Mouse (Mus musculus) cerebellum, postnatal 14 days (tissue): Measurements from ENCODE around the gene Ddi2.

Experiments used
- DNase-seq, 2 experiments: peaks; one replicate each; pipeline ENCODE4 v3.0.0; 2021; ENCODE audit warnings: mixed read lengths in 2 of 2

The Ddi2 gene

DNA sequence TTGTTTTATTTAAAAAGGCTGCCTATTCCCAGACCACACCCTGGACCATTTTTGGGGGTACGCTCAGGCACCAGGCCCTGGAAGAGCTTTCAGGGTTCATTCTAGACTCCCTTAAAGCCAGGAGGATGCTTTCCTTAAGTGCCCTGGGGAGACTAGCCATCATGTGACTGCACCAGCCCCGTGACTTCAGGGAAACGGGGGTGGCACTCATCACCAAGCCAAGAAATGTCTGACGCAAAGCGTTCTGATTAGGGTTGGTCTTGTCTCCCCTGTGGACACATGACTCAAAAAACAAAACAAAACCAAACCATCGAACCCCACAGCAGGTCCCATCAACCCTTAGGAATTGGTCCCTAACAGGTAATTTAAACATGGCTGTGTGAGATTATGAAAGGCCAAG is 71.9 kb downstream of the Ddi2 start:
- DNase-seq: no peak

DNA sequence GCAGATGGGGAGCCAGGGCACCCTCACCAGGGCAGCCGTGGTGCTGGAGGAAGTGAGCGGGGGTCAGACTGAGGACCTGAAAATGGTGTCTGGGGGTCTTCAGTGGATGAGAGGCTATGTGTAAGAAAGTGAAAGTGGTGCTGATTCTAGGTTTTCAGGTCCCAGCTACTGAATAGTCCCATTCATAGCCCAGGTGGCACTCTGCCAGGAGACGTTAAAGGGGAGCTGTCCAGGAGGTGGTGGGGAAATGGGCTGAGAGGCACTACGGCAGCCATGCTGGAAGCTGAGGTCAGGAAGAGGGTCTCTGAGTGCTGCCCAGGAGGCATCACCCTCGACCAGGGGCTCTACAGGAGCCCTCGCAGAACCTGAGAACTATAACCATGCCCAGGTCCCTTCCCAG is 74.0 kb downstream of the Ddi2 start:
- peak in 1 of 2 experiments; percentile 46 for DNase-seq

DNA sequence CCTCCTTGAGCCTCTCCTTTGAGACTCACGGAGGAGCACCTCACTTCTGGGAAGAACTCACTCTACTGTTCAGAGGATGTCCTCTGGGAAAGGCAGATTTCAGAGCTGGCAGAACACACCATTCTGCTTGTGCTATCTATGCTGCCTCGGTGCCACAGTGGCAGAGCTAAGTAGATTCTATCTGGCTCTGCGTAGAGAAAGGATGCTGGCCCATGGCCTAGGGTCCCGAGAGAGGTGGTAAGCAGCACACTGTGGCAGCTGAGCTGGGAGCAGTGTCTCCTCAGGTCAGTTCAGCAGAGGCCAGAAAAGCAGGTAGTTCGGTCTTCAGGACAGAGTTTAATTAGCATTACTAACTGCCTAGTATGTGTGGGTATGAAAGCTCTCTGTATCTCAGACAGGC is 75.0 kb downstream of the Ddi2 start:
- no peak for DNase-seq

DNA sequence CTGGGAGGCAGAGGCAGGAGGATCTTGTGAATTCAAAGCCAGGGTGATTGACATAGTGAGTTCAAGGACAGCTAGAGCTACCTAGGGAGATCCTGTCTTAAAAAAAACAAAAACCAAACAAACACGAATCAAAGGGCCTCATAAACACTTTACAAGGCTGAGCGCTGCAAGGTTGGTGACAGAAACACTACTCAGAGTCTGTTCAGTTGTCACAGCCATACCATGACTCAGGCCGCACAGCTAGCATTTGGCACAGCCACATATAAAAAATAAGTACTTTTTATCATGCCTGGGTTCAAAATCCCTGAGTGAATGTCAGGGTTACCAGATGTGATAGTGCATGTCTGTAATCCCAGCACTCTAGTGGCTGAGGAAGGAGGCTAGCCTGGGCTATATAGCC is 76.0 kb downstream of the Ddi2 start:
- no peak for DNase-seq

DNA sequence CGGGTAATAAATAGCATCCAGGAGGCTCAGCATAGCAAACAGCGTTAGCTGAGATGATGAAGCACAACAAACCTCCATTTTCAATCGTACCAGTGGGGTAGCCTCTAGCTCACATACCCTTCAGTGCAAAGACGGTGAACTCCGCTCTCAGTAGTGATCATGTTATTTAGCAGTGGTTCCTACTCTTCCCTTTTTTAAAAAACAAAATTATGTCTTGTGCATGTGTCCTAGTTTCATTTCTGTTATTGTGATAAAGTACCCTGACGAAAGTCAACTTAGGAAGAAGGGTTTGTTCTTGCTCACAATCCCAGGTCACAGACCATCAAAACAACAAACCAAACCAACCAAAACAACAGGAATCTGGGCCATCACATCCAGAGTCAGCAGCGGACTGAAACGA is 77.2 kb downstream of the Ddi2 start:
- no peak for DNase-seq

DNA sequence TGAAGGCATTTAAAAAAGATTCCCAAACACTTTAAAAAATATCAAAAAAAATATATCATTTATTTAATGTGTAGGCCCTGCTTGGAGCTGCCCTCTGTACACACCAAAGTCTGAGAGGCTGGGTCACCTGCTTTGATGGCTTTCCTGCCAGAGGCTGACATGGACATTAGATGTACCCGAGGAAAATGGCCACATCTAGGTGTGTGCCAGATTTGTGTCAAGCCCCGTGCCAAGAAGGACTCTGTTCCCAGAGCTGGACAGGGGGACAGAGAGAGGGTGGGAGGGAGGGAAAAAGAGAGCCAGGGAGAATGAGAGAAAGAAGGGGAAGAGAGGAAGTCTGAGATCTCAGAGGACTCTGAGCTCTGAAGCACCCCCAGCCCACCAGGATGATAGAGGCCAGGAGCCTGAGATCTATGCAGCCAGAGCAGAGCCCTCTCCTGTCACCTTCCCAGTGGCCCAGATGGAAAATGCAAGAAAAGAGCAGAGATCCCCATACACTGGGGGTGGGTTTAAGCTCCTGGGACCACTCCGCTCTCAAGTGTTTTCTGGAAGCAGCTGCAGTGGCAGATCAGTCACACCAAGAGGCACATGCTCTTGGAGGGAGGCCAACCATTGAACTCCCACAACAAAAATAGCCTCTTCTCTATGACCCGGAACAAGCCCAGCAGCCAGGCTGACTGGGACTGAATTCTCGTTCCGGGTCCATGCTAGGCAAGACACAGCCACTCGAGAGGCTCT is 79.9 kb downstream of the Ddi2 start:
- DNase-seq: peak; percentile 80 to 81

DNA sequence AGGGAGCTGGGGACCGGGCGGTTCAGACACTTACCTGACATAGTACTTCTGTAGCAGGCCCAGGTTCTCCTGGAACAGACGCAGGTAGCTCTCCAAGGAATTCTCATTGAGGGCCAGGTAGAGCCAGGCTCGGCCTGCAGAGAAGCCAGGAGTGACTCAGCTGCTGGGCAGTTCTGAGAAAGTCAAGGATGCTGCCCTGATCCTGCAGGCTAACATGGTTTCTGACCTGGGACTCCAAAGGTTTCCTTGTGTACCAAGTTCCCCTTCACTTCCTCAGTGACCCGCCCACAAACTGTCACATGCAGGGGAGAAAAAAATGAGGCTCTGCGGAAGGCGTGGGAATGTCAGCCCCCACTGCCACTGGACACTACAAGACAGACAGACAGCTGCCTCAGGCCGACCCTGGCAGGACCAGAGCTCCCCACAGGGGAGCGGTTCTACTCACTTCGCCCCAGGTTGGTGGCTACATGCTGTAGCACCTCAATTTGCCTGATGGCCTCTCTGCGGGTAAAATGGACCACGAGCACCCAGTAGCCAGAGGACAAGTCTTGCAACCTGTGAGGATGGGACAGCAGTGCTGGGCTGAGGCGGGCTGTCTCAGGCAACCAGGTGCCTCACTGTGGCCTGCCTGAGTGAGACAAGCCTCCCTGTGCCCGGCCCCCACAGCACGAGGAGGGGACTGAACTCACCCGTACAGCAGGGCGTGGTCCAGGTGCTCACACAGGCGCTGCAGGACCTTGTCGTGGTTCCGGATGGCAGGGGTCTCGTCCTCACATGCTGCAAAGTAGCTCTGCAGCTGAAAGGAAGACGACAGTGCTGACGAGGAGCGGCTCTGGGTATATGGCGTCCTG is 81.0 kb downstream of the Ddi2 start:
- peak in 1 of 2 experiments; percentile 29 for DNase-seq

DNA sequence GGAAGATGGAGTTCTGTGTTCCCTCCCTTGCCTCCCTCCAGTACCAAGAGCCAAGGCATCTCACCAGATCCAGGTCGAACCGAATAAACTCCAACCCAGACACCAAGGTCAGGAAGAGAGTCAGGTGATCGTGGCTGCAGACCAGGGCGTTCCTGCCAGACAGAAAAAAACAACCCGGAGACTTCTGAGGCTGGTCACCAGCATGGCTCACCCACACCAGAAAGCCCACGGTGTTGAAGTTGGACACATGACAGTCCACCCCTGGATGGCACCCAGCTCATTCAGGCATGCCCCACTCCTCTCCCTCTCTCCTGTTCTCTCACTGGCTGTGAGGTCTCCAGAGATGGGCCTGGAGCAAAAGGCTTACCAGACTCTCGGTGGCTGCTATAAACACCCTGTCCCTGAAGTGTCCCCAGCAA is 81.9 kb downstream of the Ddi2 start:
- DNase-seq: peak in 1 of 2 experiments; percentile 49

DNA sequence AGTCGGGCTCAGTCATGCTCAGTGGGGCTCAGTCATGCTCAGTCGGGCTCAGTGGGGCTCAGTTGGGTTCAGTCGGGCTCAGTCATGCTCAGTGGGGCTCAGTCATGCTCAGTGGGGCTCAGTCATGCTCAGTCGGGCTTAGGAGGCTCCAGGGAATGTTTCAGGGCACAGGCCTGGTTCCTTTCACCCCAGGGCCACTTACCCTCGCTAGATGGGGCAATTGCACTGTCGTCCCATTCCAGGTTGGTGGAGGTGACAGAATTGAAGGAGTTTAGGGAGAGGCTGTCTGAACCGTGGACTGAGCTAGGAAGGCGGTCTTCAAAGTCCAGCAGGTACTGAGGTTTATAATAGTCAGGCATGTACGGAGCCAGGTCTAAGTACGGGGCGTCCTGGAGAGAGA is 83.7 kb downstream of the Ddi2 start:
- DNase-seq: no peak

DNA sequence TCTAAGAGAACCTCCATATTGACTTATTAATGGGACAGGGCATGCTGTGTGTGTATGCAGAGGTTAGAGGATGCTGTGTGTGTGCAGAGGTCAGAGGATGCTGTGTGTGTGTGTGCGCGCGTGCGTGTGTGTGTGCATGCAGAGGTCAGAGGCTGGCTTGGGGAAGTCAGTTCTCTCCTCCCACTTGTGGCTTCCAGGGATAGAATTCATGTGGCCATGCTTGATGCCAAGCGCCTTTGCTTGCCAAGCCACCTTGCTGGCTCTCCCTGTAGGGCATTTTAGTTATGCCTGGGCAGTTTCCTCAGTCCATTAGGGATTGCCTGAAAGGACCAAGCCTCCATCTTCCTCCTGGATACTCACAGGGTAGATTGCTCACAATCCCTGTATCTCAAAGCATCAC is 86.5 kb downstream of the Ddi2 start:
- peak in 1 of 2 experiments; percentile 54 for DNase-seq

DNA sequence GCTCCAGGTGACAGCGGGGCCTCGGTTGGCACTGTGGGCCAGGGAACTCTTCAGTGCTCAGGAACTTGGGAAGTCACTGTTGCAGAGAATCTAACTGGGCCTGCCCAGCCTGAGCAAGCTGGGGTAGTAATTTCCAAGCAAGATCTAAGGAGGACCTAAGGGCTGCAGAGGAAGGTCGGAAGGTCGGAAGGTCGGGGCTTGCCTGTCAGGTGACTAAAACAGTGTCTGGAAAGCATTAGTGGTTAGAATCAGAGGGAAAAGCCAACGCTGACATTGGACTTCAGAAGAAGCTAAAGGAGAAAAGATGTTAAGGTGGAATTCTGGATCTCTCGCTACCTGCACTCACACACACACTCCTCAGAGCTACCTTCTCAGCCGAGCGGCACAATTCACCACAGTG is 87.2 kb downstream of the Ddi2 start:
- no peak for DNase-seq

DNA sequence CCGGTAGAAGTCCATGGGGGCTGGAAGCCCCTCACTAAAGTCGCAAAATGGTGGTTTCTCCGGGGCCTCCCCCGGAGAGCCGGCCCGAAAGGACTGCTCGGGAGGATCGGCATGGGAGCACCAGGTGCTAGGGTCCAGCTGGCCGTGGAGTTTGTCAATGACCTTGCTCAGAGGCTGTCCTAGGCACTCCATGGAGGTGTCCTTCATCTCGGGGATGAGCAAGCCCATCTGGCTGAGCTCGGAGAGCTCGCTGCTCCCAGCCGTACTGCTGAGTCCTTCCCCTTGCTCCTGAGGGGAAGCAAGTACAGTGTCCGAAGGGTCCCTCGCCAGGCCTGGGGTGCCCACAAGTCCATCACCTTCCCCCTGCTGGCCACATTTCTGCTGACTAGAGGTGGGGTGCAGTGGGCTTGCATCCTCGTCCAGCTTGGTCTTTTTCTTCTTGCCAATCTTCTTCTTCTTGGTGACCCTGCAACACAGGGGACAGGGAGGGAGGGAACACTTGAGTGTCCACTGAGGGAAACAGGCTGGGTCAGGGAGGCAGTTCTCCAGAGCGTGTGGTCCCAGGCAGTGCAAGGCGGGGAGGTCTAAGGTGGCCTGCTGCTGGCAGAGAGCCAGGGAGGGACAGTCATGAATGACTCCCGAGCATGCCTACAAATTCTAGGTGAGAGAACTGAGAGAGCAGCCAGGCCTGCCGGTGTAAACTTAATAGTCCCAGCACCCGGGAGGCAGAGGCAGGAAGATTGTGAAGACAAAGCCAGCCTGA is 90.9 kb downstream of the Ddi2 start:
- peak in 1 of 2 experiments; percentile 33 for DNase-seq

DNA sequence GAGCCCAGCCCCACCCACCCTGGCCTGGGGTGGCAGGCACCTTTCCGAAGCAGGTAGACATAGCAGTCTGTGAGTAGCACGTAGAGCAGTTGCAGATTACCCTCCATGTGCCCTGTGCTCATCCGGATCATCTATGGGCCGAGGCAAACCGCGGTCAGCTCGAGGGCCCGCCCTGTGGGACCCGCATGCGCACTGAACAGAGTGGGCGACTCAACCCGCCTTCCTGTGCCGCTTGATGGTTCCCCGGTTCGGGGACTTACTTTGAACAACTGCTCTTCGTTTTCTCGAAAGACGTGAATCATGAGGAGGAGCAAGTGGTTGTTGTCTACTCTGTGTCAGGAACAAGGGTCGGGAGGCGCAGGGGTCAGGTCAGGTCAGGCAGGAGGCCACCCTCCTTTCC is 92.0 kb downstream of the Ddi2 start:
- DNase-seq: no peak

DNA sequence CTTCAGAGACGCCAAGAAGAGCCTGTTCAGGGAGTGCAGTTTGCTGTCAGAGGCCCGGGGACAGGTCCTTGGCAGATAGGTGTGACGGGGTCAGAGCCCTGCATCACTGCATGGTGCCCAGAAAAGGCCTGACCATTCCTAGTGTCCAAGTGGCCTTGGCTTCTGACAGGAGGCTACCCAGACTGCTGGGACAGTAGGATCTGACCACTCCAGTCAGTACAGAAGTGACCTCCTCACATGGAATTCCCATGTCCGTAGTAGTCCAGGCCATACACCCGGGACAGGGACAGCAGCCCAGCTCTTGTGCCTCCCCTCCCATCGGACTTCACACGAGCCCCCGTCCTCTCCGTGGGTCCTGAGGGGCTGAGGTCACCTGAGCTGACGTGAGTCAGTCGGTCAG is 93.2 kb downstream of the Ddi2 start:
- DNase-seq: no peak

DNA sequence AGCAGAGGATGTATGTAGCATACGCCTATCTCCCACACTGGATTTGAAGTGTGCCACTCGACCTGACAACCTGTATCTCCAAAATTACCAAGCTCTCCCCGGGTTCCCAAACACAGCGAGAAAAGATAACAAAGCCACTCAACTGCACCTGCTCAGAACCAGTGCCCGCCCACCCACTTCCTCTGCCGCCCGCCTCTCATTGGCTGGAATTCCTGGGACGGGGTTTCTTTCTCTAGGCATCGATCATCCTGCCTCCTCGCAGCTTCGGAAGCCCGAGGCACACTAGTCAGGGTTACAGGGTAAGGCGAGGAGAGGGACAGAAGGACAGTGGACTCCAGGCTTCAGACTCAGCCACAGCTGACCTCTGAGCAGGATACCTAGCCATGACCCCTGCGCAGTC is 94.6 kb downstream of the Ddi2 start:
- no peak for DNase-seq
